Mouse (Mus musculus): Measurements from ENCODE around the gene Cdk5r2. TPM values are rescaled to one million over a fixed set of nuclear protein-coding genes. Genes with fewer than 3 reads are reported as not detected.
A peak's percentile ranks its signal among the peaks of the same experiment; 100 is the strongest.

The Cdk5r2 gene
- polyA plus RNA-seq, 2 experiments: 0.01 TPM; not detected in 1

DNA sequence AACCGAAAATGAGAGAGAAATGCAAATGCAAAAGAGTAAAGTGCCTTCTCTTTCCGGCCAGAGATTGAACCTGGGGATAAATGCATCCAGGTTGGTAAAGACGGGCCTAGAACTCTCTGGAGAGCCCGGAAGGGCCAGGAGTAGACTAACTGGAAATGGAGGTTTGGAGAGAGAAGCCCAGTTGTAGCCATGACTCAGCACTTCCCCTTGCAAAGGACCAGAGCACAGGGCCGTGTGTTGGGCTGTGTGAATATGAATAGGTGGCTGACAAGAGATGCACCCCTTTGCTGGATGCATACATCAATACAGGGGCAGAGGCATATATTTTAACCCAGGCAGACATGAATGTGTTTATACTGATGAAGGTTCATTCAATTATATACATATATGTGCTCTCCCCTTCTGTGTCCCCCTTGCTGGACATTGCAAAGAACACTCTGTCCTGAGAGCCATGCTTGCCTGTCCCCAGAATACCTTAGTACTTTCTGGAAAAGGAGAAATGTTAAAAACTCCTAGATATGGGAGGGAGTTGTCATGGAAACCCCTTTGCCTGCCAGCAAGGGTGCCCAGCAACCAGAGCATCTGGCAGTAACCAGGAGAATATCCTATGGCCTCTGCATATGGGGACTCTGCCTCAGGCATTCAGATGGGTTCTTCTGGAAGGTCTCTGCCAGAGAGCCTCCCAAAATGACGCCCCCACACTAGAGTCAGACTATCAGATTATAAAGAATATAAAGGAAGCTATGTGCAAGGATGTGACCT, 4.7 kb downstream of the Cdk5r2 start:
- 20% methylated on average over 6 of the region's 6 CpGs for WGBS (ENCODE audit: insufficient replicate concordance)
- no peak for TF ChIP-seq EP300 (IDR thresholded peaks at IDR 0.05; ENCODE audit: low read depth)
- no peak for TF ChIP-seq CTCF (IDR thresholded peaks at IDR 0.05; ENCODE audit: low read depth)
- H3K27ac ChIP-seq: no peak overlapping the region
- no peak overlapping the region for H3K9ac ChIP-seq (replicated peaks)
- H3K4me2 ChIP-seq (ENCODE audit: low read depth): no peak overlapping the region
- no peak for DNase-seq (ENCODE audit: low read depth in 3 of 3, low spot score in 3 of 3)
- H3K27me3 ChIP-seq (ENCODE audit: control insufficient read depth, insufficient read depth, low read length): peaks cover 49% of the 10 kb centered on the region
- no peaks in the 10 kb centered on the region for H3K36me3 ChIP-seq (replicated peaks; ENCODE audit: control insufficient read depth, insufficient read depth, low read depth)
- ATAC-seq (ENCODE audit: insufficient read depth): no peak
- H3K9me3 ChIP-seq (ENCODE audit: control insufficient read depth, low read length): no peaks in the 10 kb centered on the region
- H3K4me3 ChIP-seq (ENCODE audit: insufficient read depth in 1 of 2, low read depth in 2 of 2, low read length in 2 of 2): no peak overlapping the region
- no peaks in the 10 kb centered on the region for H3K4me1 ChIP-seq (replicated peaks; ENCODE audit: control insufficient read depth in 2 of 2, insufficient read depth in 2 of 2, low read length in 1 of 2)

DNA sequence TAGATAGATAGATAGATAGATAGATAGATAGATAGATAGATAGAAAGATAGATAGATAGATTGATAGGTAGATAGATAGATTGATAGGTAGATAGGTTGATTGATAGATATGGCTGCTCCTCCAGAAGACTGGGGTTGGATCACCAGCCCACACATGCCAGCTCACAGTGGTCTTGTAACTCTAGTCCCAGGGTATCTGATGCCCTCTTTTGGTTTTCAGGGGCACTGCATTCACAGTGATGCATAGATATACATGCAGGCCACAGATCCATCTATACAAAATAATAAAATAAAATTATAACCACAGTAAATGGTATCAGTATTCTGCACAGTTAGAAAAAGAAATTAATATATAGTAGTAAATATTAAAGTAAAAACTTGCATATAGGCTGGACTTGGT, 7.0 kb downstream of the Cdk5r2 start:
- ATAC-seq (ENCODE audit: insufficient read depth) (no peak), DNase-seq (ENCODE audit: low read depth in 3 of 3, low spot score in 3 of 3) (no peak)
- Histone ChIP-seq H3K4me3 (ENCODE audit: insufficient read depth in 1 of 2, low read depth in 2 of 2, low read length in 2 of 2) (no peak overlapping the region), H3K9me3 (ENCODE audit: control insufficient read depth, low read length) (no peaks in the 10 kb centered on the region), H3K36me3 (replicated peaks; ENCODE audit: control insufficient read depth, insufficient read depth, low read depth) (no peaks in the 10 kb centered on the region), H3K27ac (no peak overlapping the region), H3K4me2 (ENCODE audit: low read depth) (no peak overlapping the region), H3K9ac (replicated peaks) (no peak overlapping the region), H3K4me1 (replicated peaks; ENCODE audit: control insufficient read depth in 2 of 2, insufficient read depth in 2 of 2, low read length in 1 of 2) (no peaks in the 10 kb centered on the region), H3K27me3 (ENCODE audit: control insufficient read depth, insufficient read depth, low read length) (peaks cover 26% of the 10 kb centered on the region)
- TF ChIP-seq CTCF (IDR thresholded peaks at IDR 0.05; ENCODE audit: low read depth) (no peak), EP300 (IDR thresholded peaks at IDR 0.05; ENCODE audit: low read depth) (no peak)

- DNase-seq (ENCODE audit: low read depth in 3 of 3, low spot score in 3 of 3) (no peak), ATAC-seq (ENCODE audit: insufficient read depth) (no peak)
- Histone ChIP-seq H3K9ac (replicated peaks) (no peak overlapping the region), H3K27ac (no peak overlapping the region), H3K36me3 (replicated peaks; ENCODE audit: control insufficient read depth, insufficient read depth, low read depth) (no peaks in the 10 kb centered on the region), H3K9me3 (ENCODE audit: control insufficient read depth, low read length) (no peaks in the 10 kb centered on the region), H3K27me3 (ENCODE audit: control insufficient read depth, insufficient read depth, low read length) (no peaks in the 10 kb centered on the region), H3K4me3 (ENCODE audit: insufficient read depth in 1 of 2, low read depth in 2 of 2, low read length in 2 of 2) (no peak overlapping the region), H3K4me1 (replicated peaks; ENCODE audit: control insufficient read depth in 2 of 2, insufficient read depth in 2 of 2, low read length in 1 of 2) (no peaks in the 10 kb centered on the region), H3K4me2 (ENCODE audit: low read depth) (no peak overlapping the region)
- 54% methylated on average over 2 of the region's 2 CpGs for WGBS (ENCODE audit: insufficient replicate concordance)
- TF ChIP-seq CTCF (IDR thresholded peaks at IDR 0.05; ENCODE audit: low read depth) (no peak), EP300 (IDR thresholded peaks at IDR 0.05; ENCODE audit: low read depth) (no peak)
These were observed 17.5 kb downstream of the Cdk5r2 start for GRCm38 (mm10) chr1:74872218-74872617.

DNA sequence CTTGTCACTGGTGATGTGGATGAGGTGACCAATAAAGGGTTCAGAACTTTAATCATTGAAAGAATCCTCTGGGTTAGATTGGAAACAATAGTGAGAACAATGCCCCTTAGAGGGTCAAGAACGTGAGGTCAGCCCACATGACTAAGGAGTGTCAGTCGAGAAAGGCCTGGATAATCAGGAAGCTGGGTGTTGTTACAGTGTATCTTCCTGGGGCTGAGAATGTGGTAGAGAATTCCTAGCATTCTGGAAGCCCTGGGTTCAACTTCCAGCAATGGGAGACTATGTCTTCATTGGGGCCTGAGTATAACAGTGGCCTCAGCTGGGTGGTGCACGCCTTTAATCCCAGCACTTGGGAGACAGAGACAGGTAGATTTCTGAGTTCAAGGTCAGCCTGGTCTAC, 22.5 kb downstream of the Cdk5r2 start:
- no peak for TF ChIP-seq EP300 (IDR thresholded peaks at IDR 0.05; ENCODE audit: low read depth)
- TF ChIP-seq CTCF (IDR thresholded peaks at IDR 0.05; ENCODE audit: low read depth): no peak
- no peak overlapping the region for H3K4me3 ChIP-seq (ENCODE audit: insufficient read depth in 1 of 2, low read depth in 2 of 2, low read length in 2 of 2)
- no peaks in the 10 kb centered on the region for H3K4me1 ChIP-seq (replicated peaks; ENCODE audit: control insufficient read depth in 2 of 2, insufficient read depth in 2 of 2, low read length in 1 of 2)
- no peak overlapping the region for H3K27ac ChIP-seq
- H3K9ac ChIP-seq (replicated peaks): no peak overlapping the region
- 20% methylated on average over 3 of the region's 3 CpGs for WGBS (ENCODE audit: insufficient replicate concordance)
- peaks cover 17% of the 10 kb centered on the region for H3K27me3 ChIP-seq (ENCODE audit: control insufficient read depth, insufficient read depth, low read length)
- no peak for DNase-seq (ENCODE audit: low read depth in 3 of 3, low spot score in 3 of 3)
- no peaks in the 10 kb centered on the region for H3K36me3 ChIP-seq (replicated peaks; ENCODE audit: control insufficient read depth, insufficient read depth, low read depth)
- ATAC-seq (ENCODE audit: insufficient read depth): no peak
- H3K9me3 ChIP-seq (ENCODE audit: control insufficient read depth, low read length): no peaks in the 10 kb centered on the region
- H3K4me2 ChIP-seq (ENCODE audit: low read depth): no peak overlapping the region

- H3K4me2 ChIP-seq (ENCODE audit: low read depth): no peak overlapping the region
- H3K4me3 ChIP-seq (ENCODE audit: insufficient read depth in 1 of 2, low read depth in 2 of 2, low read length in 2 of 2): no peak overlapping the region
- H3K27ac ChIP-seq: no peak overlapping the region
- no peak overlapping the region for H3K9ac ChIP-seq (replicated peaks)
- no peaks in the 10 kb centered on the region for H3K9me3 ChIP-seq (ENCODE audit: control insufficient read depth, low read length)
- TF ChIP-seq CTCF (IDR thresholded peaks at IDR 0.05; ENCODE audit: low read depth): peak; percentile 87
- TF ChIP-seq EP300 (IDR thresholded peaks at IDR 0.05; ENCODE audit: low read depth): no peak
- peaks cover 54% of the 10 kb centered on the region for H3K27me3 ChIP-seq (ENCODE audit: control insufficient read depth, insufficient read depth, low read length)
- ATAC-seq (ENCODE audit: insufficient read depth): no peak
- H3K4me1 ChIP-seq (replicated peaks; ENCODE audit: control insufficient read depth in 2 of 2, insufficient read depth in 2 of 2, low read length in 1 of 2): no peaks in the 10 kb centered on the region
- peak in 1 of 3 experiments; percentile 23 for DNase-seq (ENCODE audit: low read depth in 3 of 3, low spot score in 3 of 3)
- H3K36me3 ChIP-seq (replicated peaks; ENCODE audit: control insufficient read depth, insufficient read depth, low read depth): no peaks in the 10 kb centered on the region
- 5% methylated on average over 18 of the region's 18 CpGs for WGBS (ENCODE audit: insufficient replicate concordance)
These were observed 26.1 kb downstream of the Cdk5r2 start for GRCm38 (mm10) chr1:74880785-74881360.

All from liver, embryonic 14.5 days (tissue).